Mouse (Mus musculus) neural tube, embryonic 15.5 days (tissue): Measurements from ENCODE around the gene Tiparp. TPM values are rescaled to one million over a fixed set of nuclear protein-coding genes. Genes with fewer than 3 reads are reported as not detected.
A peak's percentile ranks its signal among the peaks of the same experiment; 100 is the strongest.

ENCODE experiments used
- ATAC-seq: fragments of 200-750 bp; cut with Nextera tagmentation; 2 replicates; pipeline ENCODE4 v1.8.0; 2017; ENCODE audit warnings: mild to moderate bottlenecking, moderate TSS enrichment, moderate library complexity; ENCODE audit not compliant: low FRiP score
- H3K27ac ChIP-seq: fragments of 300-500 bp; sonication (generic); replicated peaks from 2 replicates; pipeline ENCODE4 v1.5.1; 2015; ENCODE audit warnings: mild to moderate bottlenecking, inconsistent platforms
- H3K27me3 ChIP-seq: fragments of 300-500 bp; sonication (generic); replicated peaks from 2 replicates; pipeline ENCODE4 v1.6.1; 2015; ENCODE audit warnings: inconsistent platforms
- H3K36me3 ChIP-seq: fragments of 300-500 bp; sonication (generic); 2 replicates; pipeline ENCODE4 v1.6.1; 2015; ENCODE audit warnings: inconsistent platforms
- H3K4me1 ChIP-seq: fragments of 300-500 bp; sonication (generic); 2 replicates; pipeline ENCODE4 v1.6.1; 2015; ENCODE audit warnings: inconsistent platforms
- H3K4me2 ChIP-seq: fragments of 300-500 bp; sonication (generic); 2 replicates; pipeline ENCODE4 v1.6.1; 2015; ENCODE audit warnings: inconsistent platforms, mild to moderate bottlenecking, moderate library complexity
- H3K4me3 ChIP-seq: fragments of 300-500 bp; sonication (generic); replicated peaks from 2 replicates; pipeline ENCODE4 v1.5.1; 2015; ENCODE audit warnings: mild to moderate bottlenecking, inconsistent platforms
- H3K9ac ChIP-seq: fragments of 300-500 bp; sonication (generic); replicated peaks from 2 replicates; pipeline ENCODE4 v1.6.1; 2015; ENCODE audit warnings: mild to moderate bottlenecking, inconsistent platforms
- H3K9me3 ChIP-seq: fragments of 300-500 bp; sonication (generic); replicated peaks from 2 replicates; pipeline ENCODE4 v1.6.1; 2016; ENCODE audit warnings: inconsistent platforms
- WGBS: fragments of 180-500 bp; shearing (Covaris S2); methylation state at CpG from one replicate; pipeline ENCODE4 v1.1.7; 2015; ENCODE audit warnings: mixed read lengths; 5-methylcytosine and 5-hydroxymethylcytosine counted together
- polyA plus RNA-seq: library from polyadenylated mRNA; unstranded; fragments of >200 nt; fragmentation: Nextera tagmentation; extraction: Ambion mirVana; gene quantifications from 2 replicates; pipeline ENCODE4 v1.2.1, GENCODE M21; 2015

Gene Tiparp
- polyA plus RNA-seq, 1 experiment from 2014 or later: 28.7 TPM

DNA sequence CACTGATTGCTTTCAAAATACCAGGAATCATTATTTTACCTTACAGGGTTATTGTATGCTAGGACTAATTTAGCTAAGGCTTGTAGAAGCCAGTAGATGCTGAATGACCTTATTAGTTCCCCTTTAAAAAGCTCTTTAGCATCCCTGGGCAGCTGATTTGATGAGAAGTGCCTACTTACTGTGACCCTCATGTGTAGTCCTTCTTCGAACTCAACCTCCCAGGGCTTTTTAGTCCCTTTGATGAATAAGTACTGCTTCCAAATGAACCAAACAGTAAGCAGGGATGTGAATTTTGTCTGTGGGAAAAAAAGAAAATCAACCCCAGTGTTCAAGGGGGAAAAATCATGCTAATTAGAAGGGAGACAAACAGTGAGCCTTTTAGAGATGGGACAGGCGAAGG, 58.8 kb downstream of the Tiparp start:
- peak; percentile 22; the same call in 1 of the 2 replicates for ATAC-seq
- H3K36me3 ChIP-seq: no peaks in the 10 kb centered on the region
- peaks cover 11% of the 10 kb centered on the region for H3K4me1 ChIP-seq
- no peaks in the 10 kb centered on the region for H3K27me3 ChIP-seq
- peak overlapping the region; percentile 32; the same call in 1 of the 2 replicates for H3K9ac ChIP-seq
- 0 out of 2 replicates have a peak overlapping the region, but pooled peaks have one; percentile 13 for H3K27ac ChIP-seq
- peak overlapping the region; percentile 60 for H3K4me2 ChIP-seq
- H3K4me3 ChIP-seq: no peak overlapping the region
- H3K9me3 ChIP-seq: no peaks in the 10 kb centered on the region
- WGBS: 58% methylated on average over 2 of the region's 2 CpGs

DNA sequence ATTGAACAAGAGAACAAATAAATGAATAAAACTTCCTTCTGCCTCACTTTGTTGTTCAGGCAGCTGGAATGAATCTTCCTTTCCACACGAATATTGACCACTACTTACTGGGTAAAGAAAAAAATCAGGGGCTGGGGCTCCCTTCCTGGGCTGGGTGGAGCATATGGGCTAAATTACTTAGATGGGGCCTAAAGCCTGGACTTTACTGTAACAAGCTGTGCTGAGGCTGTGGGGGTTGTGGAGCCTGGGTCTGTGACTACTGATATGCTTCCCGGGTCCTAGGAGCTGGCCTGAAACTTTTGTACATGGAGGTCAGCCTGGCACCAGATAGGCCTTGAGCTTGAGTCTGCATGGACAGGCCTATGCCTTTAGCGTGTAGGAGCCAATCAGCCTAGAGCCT, 60.2 kb downstream of the Tiparp start:
- ATAC-seq: no peak
- peaks cover 11% of the 10 kb centered on the region for H3K4me1 ChIP-seq
- H3K9me3 ChIP-seq: no peaks in the 10 kb centered on the region
- H3K36me3 ChIP-seq: no peaks in the 10 kb centered on the region
- 75% methylated on average over 3 of the region's 3 CpGs for WGBS
- no peak overlapping the region for H3K27ac ChIP-seq
- no peak overlapping the region for H3K4me2 ChIP-seq
- no peak overlapping the region for H3K9ac ChIP-seq
- no peak overlapping the region for H3K4me3 ChIP-seq
- no peaks in the 10 kb centered on the region for H3K27me3 ChIP-seq

DNA sequence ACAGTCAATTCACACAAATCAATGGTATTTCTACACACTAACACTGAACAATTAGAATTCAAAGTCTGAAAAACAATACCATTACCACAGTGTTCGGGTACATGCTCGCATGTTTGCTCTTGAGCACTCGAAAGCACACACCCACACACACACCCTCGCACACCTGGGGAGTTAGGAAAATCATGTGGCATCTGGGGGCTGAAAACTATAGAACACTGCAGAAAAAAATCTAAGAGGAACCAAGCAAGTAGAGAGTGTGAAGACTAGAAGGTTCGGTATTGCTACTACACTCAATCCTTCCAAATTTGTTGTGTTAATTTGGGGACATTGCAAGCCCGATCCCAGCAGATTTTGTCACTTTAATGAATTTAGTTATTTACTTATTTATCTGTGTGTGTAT, 64.6 kb downstream of the Tiparp start:
- Histone ChIP-seq H3K4me2 (no peak overlapping the region), H3K9ac (no peak overlapping the region), H3K27me3 (no peaks in the 10 kb centered on the region), H3K4me1 (no peaks in the 10 kb centered on the region), H3K36me3 (no peaks in the 10 kb centered on the region), H3K27ac (no peak overlapping the region), H3K9me3 (no peaks in the 10 kb centered on the region), H3K4me3 (no peak overlapping the region)
- 95% methylated on average over 6 of the region's 6 CpGs for WGBS
- no peak for ATAC-seq

DNA sequence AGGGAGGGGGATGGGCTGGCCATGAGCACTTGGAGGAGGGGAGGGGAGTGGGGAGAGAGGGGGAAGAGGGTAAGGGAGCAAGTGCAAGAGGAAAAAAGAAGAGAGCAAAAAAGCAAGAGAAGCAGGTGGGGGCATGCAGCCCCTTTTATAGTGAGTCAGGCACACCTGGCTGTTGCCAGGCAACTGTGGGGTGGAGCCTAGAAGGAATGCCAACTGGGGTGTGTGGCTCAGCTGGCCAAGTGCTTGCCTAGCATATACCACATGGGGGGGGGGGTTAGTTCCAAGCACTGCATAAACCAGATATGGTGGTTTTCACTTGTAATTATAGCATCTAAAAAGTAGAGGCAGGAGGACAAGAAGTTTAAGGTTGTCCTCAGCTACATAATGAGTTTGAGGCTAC, 66.3 kb downstream of the Tiparp start:
- H3K27me3 ChIP-seq: no peaks in the 10 kb centered on the region
- no peak overlapping the region for H3K4me3 ChIP-seq
- no peak for ATAC-seq
- H3K9ac ChIP-seq: no peak overlapping the region
- H3K4me1 ChIP-seq: no peaks in the 10 kb centered on the region
- no peaks in the 10 kb centered on the region for H3K9me3 ChIP-seq
- H3K4me2 ChIP-seq: no peak overlapping the region
- no peaks in the 10 kb centered on the region for H3K36me3 ChIP-seq
- no peak overlapping the region for H3K27ac ChIP-seq

- no peaks in the 10 kb centered on the region for H3K36me3 ChIP-seq
- no peaks in the 10 kb centered on the region for H3K4me1 ChIP-seq
- H3K27me3 ChIP-seq: no peaks in the 10 kb centered on the region
- no peak overlapping the region for H3K4me3 ChIP-seq
- H3K9ac ChIP-seq: no peak overlapping the region
- ATAC-seq: no peak
- WGBS: 55% methylated on average over 3 of the region's 3 CpGs
- no peak overlapping the region for H3K4me2 ChIP-seq
- no peak overlapping the region; the same call in 1 of the 2 replicates for H3K27ac ChIP-seq
- H3K9me3 ChIP-seq: no peaks in the 10 kb centered on the region
Measured at GRCm38 (mm10) chr3:65595196-65595595, 67.0 kb downstream of the Tiparp start.

- Histone ChIP-seq H3K4me1 (no peaks in the 10 kb centered on the region), H3K4me2 (no peak overlapping the region), H3K27ac (no peak overlapping the region), H3K4me3 (no peak overlapping the region), H3K27me3 (no peaks in the 10 kb centered on the region), H3K36me3 (no peaks in the 10 kb centered on the region), H3K9me3 (no peaks in the 10 kb centered on the region), H3K9ac (no peak overlapping the region)
- no peak for ATAC-seq
- WGBS: 44% methylated on average over 7 of the region's 7 CpGs
Measured at GRCm38 (mm10) chr3:65598071-65598830, 70.0 kb downstream of the Tiparp start.

GRCm38 (mm10) chr3:65599151-65599550, 70.9 kb downstream of the Tiparp start:
- no peaks in the 10 kb centered on the region for H3K4me1 ChIP-seq
- no peak for ATAC-seq
- 82% methylated on average over 6 of the region's 6 CpGs for WGBS
- H3K9me3 ChIP-seq: no peaks in the 10 kb centered on the region
- H3K9ac ChIP-seq: no peak overlapping the region
- H3K27ac ChIP-seq: no peak overlapping the region
- H3K27me3 ChIP-seq: no peaks in the 10 kb centered on the region
- no peak overlapping the region for H3K4me2 ChIP-seq
- H3K36me3 ChIP-seq: no peaks in the 10 kb centered on the region
- no peak overlapping the region for H3K4me3 ChIP-seq

GRCm38 (mm10) chr3:65601291-65602050, 73.3 kb downstream of the Tiparp start:
- whole genome bisulfite sequencing: 77% methylated on average over 8 of the region's 8 CpGs
- Histone ChIP-seq H3K27ac (no peak overlapping the region), H3K36me3 (no peaks in the 10 kb centered on the region), H3K4me3 (no peak overlapping the region), H3K4me1 (no peaks in the 10 kb centered on the region), H3K9me3 (no peaks in the 10 kb centered on the region), H3K4me2 (no peak overlapping the region), H3K9ac (no peak overlapping the region), H3K27me3 (no peaks in the 10 kb centered on the region)
- ATAC-seq: no peak

- Histone ChIP-seq H3K36me3 (no peaks in the 10 kb centered on the region), H3K27me3 (no peaks in the 10 kb centered on the region), H3K9ac (no peak overlapping the region), H3K27ac (no peak overlapping the region), H3K4me3 (no peak overlapping the region), H3K4me1 (no peaks in the 10 kb centered on the region), H3K9me3 (no peaks in the 10 kb centered on the region), H3K4me2 (no peak overlapping the region)
- 71% methylated on average over 4 of the region's 4 CpGs for WGBS
- no peak for ATAC-seq
Measured at GRCm38 (mm10) chr3:65603392-65604055, 75.3 kb downstream of the Tiparp start.
